Mouse (Mus musculus): ENCODE data around the gene Apip.

DNA sequence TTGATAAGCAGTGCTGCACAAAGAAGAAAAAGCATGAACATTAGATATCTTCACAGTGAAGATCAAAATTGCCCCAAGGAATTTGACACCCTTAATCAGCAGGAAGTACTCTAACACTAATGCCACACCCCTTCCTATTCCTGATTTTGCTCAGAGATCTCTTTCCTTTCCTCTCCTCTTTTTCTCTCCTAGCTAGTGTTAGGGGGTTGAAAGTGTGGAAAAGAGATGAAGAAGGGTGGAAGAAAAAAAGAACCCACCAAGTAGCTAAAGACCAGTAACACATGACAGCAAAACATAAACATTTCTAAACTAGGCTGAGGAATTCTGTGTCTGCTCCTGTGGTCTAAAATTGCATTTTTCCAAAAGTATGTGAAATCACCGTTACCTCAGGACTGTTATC is 4.9 kb upstream of the Apip start:
- no peak for TF ChIP-seq CTCF (IDR thresholded peaks at IDR 0.05; ENCODE audit: low read depth)
- no peak for TF ChIP-seq EP300 (IDR thresholded peaks at IDR 0.05; ENCODE audit: low read depth)
